Mouse (Mus musculus): ENCODE data around the gene Cabp5.
"Not testable (repeated sequence)": the region's sequence is repeated elsewhere in the genome, so short reads cannot be mapped to it uniquely, and the experiment has no call there.

Cabp5 gene

GRCm38 (mm10) chr7:13397832-13398231 lies at the start of gene Cabp5:
Gene Cabp5, plus strand, starts transcription at chr7:13398132.
- no peak for DNase-seq (ENCODE audit: low spot score in 2 of 2)

GRCm38 (mm10) chr7:13355943-13356342 lies 42.0 kb upstream of the Cabp5 start:
- peak in 1 of 2 experiments; percentile 18 for DNase-seq (ENCODE audit: low spot score in 2 of 2)

GRCm38 (mm10) chr7:13380588-13380987 lies 17.3 kb upstream of the Cabp5 start:
- DNase-seq (ENCODE audit: low spot score in 2 of 2): no peak

- not testable (repeated sequence) for DNase-seq (ENCODE audit: low spot score in 2 of 2)
These were observed 52.6 kb downstream of the Cabp5 start, which contains the start of gene Bsph1 for GRCm38 (mm10) chr7:13450541-13450940. Gene Bsph1, plus strand, starts transcription at chr7:13450841.
